Mouse (Mus musculus) monocyte, adult 5-6 weeks (primary cell): ENCODE data around the gene Mthfd2. TPM values are rescaled to one million over a fixed set of nuclear protein-coding genes. Genes with fewer than 3 reads are reported as not detected.

Experiments
- ATAC-seq: fragments of 153-309, 156-312 bp; replicated peaks from 2 replicates; pipeline ENCODE4 v1.8.0; 2017; ENCODE audit warnings: mild to moderate bottlenecking; ENCODE audit not compliant: low TSS enrichment, insufficient number of reproducible peaks, severe bottlenecking, poor library complexity, low FRiP score
- total RNA-seq: library from RNA; stranded (forward); fragments of 200-1000, 200-491, 200-594 nt; gene quantifications from 3 replicates; pipeline ENCODE4 v1.2.3, GENCODE M21; 2017

Mthfd2 gene
- total RNA-seq, 1 experiment from 2014 or later, result 40.2 TPM

DNA sequence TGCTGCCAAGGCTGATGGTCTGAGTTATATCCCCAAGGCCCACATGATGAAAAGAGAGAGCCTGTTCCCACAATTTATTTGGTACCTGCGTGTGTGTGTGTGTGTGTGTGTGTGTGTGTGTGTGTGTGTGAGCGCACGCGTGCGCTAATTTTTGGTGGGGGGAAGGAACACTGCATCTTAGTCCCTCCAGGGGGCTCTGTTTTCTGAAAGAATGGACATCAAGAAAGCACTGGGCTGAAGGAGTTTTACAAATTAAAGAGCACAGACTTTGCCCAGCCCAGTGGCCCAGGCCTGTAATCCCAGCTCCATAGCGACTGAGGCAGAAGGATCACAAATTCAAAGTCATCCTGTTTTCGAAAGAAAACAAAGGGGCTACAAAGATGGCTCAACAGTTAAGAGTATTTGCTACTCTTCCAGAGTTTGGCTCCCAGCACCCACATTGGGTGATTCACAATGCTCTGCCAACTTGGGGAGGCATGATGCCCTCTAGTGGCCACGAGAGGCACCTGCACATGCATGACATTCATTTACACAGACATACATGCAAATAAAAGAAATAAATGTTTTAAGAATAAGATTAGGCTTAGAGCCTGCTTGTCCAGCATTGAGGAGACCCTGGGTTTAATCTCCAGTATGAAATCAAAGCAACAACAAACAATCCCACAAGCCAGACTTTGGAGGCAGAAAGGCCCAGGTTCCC is 45.3 kb downstream of the Mthfd2 start:
- 0 out of 2 replicates have a peak, but pooled peaks have one; percentile 40 for ATAC-seq

DNA sequence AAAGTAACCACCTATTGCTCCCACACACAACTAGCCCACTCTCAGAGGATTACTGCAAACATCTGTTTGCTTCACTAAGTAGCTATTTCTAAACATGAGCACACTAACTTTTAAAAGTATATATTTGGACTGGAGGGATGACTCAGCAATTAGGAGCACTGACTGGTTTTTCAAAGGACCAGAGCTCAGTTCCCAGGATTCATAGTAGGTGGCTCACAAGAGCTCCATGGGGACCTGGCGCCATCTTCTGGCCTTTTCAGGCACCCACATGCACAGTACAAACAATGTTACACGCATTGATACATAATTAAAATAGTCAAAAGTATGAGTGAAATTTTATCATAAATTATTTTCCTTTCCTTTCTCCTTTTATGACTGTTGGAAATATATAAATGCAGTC is 46.8 kb downstream of the Mthfd2 start:
- no peak for ATAC-seq

DNA sequence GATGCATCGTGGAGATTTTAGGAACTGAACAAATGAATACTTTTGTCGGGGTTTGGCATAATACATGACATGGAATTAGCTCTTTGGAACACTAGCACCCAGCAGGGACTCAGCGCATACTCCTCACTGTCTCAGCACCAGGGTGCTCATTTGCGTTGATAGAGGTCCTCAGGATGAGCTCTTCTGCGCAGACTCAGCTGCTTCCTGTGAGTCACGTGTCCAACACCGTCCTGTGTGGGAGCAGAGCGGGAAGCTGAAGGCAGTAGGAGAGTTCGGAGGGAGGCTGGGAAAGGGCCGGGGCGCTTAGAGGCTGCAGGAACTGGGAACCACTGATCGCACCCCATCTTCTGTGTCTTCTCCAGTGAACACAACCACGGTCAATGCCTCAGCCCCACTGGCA is 48.6 kb downstream of the Mthfd2 start:
- ATAC-seq, result no peak

DNA sequence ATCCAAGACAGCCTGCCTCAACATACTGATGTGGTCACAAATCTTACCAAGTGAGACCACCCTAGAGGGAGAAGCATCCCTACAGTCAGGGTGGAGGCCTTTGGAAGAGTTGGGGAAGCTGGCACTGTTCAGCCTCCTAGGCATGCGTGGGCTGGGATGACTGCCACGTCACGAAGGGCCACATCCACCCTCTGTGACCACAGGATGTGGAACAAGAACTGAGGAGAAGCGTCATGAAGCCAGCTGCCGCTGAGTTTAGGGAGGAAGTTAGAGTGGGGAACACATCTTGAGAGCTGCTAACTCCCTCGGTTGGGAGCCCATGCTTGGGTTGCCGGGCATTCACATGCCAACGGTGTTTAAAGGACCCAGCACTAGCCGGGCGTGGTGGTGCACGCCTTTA is 52.0 kb downstream of the Mthfd2 start:
- peak; percentile 78 for ATAC-seq

DNA sequence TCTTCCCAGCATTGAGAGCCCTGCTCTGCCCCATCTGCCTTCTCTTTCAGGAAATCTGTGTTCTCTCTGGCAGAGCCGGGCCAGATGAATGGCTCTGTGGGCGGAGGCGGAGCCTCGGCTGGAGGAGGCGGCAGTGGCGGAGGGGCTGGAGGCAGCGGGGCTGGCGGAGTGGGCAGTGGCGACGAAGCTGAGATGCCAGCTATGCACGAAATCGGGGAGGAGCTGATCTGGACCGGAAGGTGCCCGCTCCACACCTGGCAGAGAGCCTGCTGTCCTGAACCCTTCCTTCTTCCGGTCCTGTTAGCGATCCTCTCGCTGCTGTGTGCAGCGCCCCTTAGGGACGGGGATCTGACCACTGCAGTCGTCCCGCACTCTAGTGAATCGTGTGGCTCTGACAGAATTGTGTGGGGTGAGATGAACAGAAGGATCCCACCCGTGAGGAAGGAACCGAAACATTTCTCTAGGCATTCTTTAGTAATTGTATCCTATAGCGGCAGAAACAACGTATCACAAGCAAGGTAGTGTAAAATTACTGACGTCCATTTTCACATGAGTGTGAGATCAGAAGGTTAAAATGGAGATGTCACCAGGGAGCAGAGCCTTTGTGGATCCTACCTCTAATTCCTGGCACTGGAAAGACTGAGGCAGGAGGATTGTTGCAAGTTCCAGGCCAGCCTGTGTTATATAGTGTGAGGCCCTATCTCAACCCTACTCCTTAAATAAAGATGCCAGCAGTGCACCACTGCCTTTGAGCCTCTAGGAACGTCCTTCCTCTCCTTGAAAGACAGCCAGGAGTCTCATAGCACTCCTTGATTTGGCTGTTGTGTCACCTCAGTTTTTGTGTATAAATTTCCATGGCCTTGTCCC is 57.3 kb downstream of the Mthfd2 start:
- peak; percentile 80 for ATAC-seq

DNA sequence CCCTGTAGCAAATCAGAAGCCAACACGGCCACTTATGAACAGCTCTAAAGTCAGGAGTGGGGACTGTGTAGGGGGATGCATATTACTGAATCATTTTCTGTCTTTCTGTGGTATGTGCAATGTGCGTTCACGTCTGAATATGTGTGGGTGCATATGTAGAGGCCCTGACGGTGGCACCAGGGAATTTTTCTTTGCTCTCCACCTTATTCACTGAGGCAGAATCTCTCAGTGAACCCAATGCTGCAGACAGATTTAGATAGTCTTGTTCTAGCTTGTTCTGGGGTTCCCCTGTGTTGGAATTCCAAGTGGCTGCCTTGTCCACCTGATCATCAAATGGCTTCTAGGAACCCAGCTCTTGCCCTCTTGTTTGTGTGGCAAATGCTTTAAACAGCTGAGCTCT is 58.1 kb downstream of the Mthfd2 start:
- ATAC-seq, result no peak

DNA sequence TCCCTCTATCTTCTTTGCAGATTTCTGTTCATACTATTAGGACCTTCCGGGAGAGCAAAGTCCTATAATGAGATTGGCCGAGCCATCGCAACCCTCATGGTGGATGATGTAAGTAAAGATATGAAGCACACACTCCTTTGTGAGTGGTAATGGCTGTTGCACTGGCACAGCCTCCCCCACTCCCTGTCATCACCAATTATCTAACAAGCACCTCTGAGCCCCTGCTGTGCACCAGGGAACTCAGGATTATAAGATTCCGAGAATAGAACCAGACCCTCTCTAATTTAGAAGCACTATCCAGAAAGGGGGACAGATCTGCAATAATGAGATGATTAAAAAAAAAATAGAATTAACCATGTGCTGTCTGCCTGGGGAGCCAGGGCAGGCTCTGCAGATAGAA is 60.1 kb downstream of the Mthfd2 start:
- no peak for ATAC-seq

DNA sequence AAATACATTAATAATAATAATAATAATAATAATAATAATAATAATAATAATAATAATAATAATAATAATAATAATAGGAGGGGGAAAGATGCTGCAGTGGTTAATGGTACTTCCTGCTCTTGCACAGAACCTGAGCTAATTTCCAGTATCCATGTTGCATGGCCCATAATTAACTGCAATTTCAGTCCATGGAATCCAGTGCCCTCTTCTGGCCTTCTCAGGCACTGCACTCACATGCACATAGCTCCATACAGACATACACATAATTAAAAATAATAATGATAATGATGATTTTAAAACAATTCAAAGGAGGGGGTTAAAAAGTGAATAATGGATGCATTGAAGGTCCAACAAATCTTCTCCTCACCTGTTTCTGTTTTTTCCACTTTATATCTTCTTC is 60.5 kb downstream of the Mthfd2 start:
- ATAC-seq, result no peak

DNA sequence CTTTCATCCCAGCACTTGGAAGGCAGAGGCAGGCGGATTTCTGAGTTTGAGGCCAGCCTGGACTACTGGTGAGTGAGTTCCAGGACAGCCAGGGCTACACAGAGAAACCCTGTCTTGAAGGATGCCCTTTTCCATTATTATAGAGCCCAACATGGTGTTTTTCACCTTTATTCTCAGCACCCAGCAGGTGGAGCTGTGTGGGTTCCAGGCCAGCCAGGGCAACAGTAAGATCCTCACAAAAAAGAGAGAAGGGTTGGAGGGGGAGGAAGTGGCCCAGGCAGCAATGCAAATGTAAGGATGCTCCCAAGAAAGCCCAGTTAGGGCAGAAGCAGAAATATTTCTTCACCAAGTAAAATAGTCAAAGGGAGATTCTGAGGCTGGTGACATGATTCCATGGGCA is 61.2 kb downstream of the Mthfd2 start:
- no peak for ATAC-seq

Other genes with a start within 250 kb of the Mthfd2 start
- gene Pcgf1, start 248.0 kb downstream of the Mthfd2 start, total RNA-seq, result 2.0 to 13.5 TPM (median 6.9 TPM) in 3 replicates
- not detected in 3 replicates for gene Lbx2, start 239.5 kb downstream of the Mthfd2 start, total RNA-seq
- gene Ccdc142, start 224.3 kb downstream of the Mthfd2 start, total RNA-seq, result 0.48 to 12.5 TPM (median 1.5 TPM) in 3 replicates
- 2.5 to 5.5 TPM (median 2.6 TPM) in 3 replicates for gene Gm42688, start 224.3 kb downstream of the Mthfd2 start, total RNA-seq
- 4.4 to 38.2 TPM (median 19.3 TPM) in 3 replicates for gene Mrpl53, start 216.9 kb downstream of the Mthfd2 start, total RNA-seq
- 24.8 to 42.1 TPM (median 28.8 TPM) in 3 replicates for gene Mogs, start 210.4 kb downstream of the Mthfd2 start, total RNA-seq
- 45.0 to 60.1 TPM (median 53.4 TPM) in 3 replicates for gene Wbp1, start 204.3 kb downstream of the Mthfd2 start, total RNA-seq
- gene Ino80b, start 200.5 kb downstream of the Mthfd2 start, total RNA-seq, result 25.0 to 53.9 TPM (median 41.3 TPM) in 3 replicates
- gene Rtkn, start 190.4 kb downstream of the Mthfd2 start, total RNA-seq, result 0.96 to 2.7 TPM (median 1.0 TPM) in 3 replicates
- 0.11 to 0.29 TPM in 2 of 3 replicates, not detected in the other for gene Wdr54, start 169.5 kb downstream of the Mthfd2 start, total RNA-seq
- 0.48 TPM in 1 of 3 replicates, not detected in the others for gene 1700003E16Rik, start 169.5 kb downstream of the Mthfd2 start, total RNA-seq
- gene Dctn1, start 160.0 kb downstream of the Mthfd2 start, total RNA-seq, result 39.1 to 65.9 TPM (median 51.0 TPM) in 3 replicates
- gene Slc4a5, start 106.1 kb downstream of the Mthfd2 start, total RNA-seq, result not detected in 3 replicates
- gene Mob1a, start 108 bp upstream of the Mthfd2 start, total RNA-seq, result 300 to 314 TPM (median 304 TPM) in 3 replicates
- 13.0 to 48.5 TPM (median 38.5 TPM) in 3 replicates for gene Bola3, start 23.2 kb upstream of the Mthfd2 start, total RNA-seq
- gene Tet3, start 133.2 kb upstream of the Mthfd2 start, total RNA-seq, result 11.6 to 26.4 TPM (median 11.9 TPM) in 3 replicates
- gene Dguok, start 181.1 kb upstream of the Mthfd2 start, total RNA-seq, result 32.4 to 79.2 TPM (median 44.1 TPM) in 3 replicates
- 0.97 TPM in 1 of 3 replicates, not detected in the others for gene Actg2, start 210.4 kb upstream of the Mthfd2 start, total RNA-seq
- gene Stambp, start 246.8 kb upstream of the Mthfd2 start, total RNA-seq, result 3.2 to 19.3 TPM (median 3.9 TPM) in 3 replicates